Mouse (Mus musculus): Measurements from ENCODE around the gene Brd2. TPM values are rescaled to one million over a fixed set of nuclear protein-coding genes. Genes with fewer than 3 reads are reported as not detected.

Brd2 gene
- polyA plus RNA-seq, 1 experiment: 117 TPM

GRCm38 (mm10) chr17:34120180-34120723 lies 2.2 kb downstream of the Brd2 start:
- Histone ChIP-seq H3K27ac (ENCODE audit: insufficient read depth, low read depth, low read length) (peak overlapping the region; percentile 100), H3K4me1 (ENCODE audit: control insufficient read depth, insufficient read depth, low read length) (peaks cover 6% of the 10 kb centered on the region), H3K4me3 (ENCODE audit: insufficient read depth, low read depth, low read length) (peak overlapping the region; percentile 99), H3K27me3 (replicated peaks; ENCODE audit: control insufficient read depth, insufficient read depth, low read length) (no peaks in the 10 kb centered on the region), H3K36me3 (ENCODE audit: control insufficient read depth, insufficient read depth, low read length) (peaks cover 23% of the 10 kb centered on the region)
- under 1% methylated on average over 41 of the region's 42 CpGs for WGBS
- DNase-seq: peak; percentile 94
- TF ChIP-seq POLR2A (IDR thresholded peaks at IDR 0.05; ENCODE audit: low read depth, low read length): peak; percentile 38
- no peak for TF ChIP-seq CTCF (conservative IDR thresholded peaks at IDR 0.05; ENCODE audit: insufficient read depth, insufficient read length, low read depth, low read length)

GRCm38 (mm10) chr17:34119249-34120179 lies 2.9 kb downstream of the Brd2 start, which contains the start of gene H2-DMa:
Gene H2-DMa, plus strand, starts transcription at chr17:34119541.
- peak; percentile 99 for DNase-seq
- Histone ChIP-seq H3K36me3 (ENCODE audit: control insufficient read depth, insufficient read depth, low read length) (peaks cover 28% of the 10 kb centered on the region), H3K27ac (ENCODE audit: insufficient read depth, low read depth, low read length) (peak within 1 kb of the TSS; percentile 100), H3K4me3 (ENCODE audit: insufficient read depth, low read depth, low read length) (peak within 1 kb of the TSS; percentile 99), H3K27me3 (replicated peaks; ENCODE audit: control insufficient read depth, insufficient read depth, low read length) (no peaks in the 10 kb centered on the region), H3K4me1 (ENCODE audit: control insufficient read depth, insufficient read depth, low read length) (peaks cover 6% of the 10 kb centered on the region)
- TF ChIP-seq POLR2A (IDR thresholded peaks at IDR 0.05; ENCODE audit: low read depth, low read length) (peak; percentile 97), CTCF (conservative IDR thresholded peaks at IDR 0.05; ENCODE audit: insufficient read depth, insufficient read length, low read depth, low read length) (no peak)
- under 1% methylated on average over 96 of the region's 96 CpGs for WGBS

- Histone ChIP-seq H3K27me3 (replicated peaks; ENCODE audit: control insufficient read depth, insufficient read depth, low read length) (no peaks in the 10 kb centered on the region), H3K4me3 (ENCODE audit: insufficient read depth, low read depth, low read length) (peak overlapping the region; percentile 81), H3K27ac (ENCODE audit: insufficient read depth, low read depth, low read length) (peak overlapping the region; percentile 54; the same call in 1 of the 2 replicates), H3K36me3 (ENCODE audit: control insufficient read depth, insufficient read depth, low read length) (peaks cover 31% of the 10 kb centered on the region), H3K4me1 (ENCODE audit: control insufficient read depth, insufficient read depth, low read length) (peaks cover 6% of the 10 kb centered on the region)
- WGBS: under 1% methylated on average over 38 of the region's 38 CpGs
- TF ChIP-seq POLR2A (IDR thresholded peaks at IDR 0.05; ENCODE audit: low read depth, low read length): no peak
- no peak for TF ChIP-seq CTCF (conservative IDR thresholded peaks at IDR 0.05; ENCODE audit: insufficient read depth, insufficient read length, low read depth, low read length)
- DNase-seq: no peak
Observed at GRCm38 (mm10) chr17:34118873-34119248, 3.6 kb downstream of the Brd2 start.

- WGBS: under 1% methylated on average over 67 of the region's 67 CpGs
- Histone ChIP-seq H3K4me3 (ENCODE audit: insufficient read depth, low read depth, low read length) (peak overlapping the region; percentile 81), H3K27ac (ENCODE audit: insufficient read depth, low read depth, low read length) (peak overlapping the region; percentile 54), H3K36me3 (ENCODE audit: control insufficient read depth, insufficient read depth, low read length) (peaks cover 37% of the 10 kb centered on the region), H3K27me3 (replicated peaks; ENCODE audit: control insufficient read depth, insufficient read depth, low read length) (no peaks in the 10 kb centered on the region), H3K4me1 (ENCODE audit: control insufficient read depth, insufficient read depth, low read length) (peaks cover 6% of the 10 kb centered on the region)
- no peak for TF ChIP-seq POLR2A (IDR thresholded peaks at IDR 0.05; ENCODE audit: low read depth, low read length)
- no peak for TF ChIP-seq CTCF (conservative IDR thresholded peaks at IDR 0.05; ENCODE audit: insufficient read depth, insufficient read length, low read depth, low read length)
- peak; percentile 42 for DNase-seq
Observed at GRCm38 (mm10) chr17:34118113-34118872, 4.1 kb downstream of the Brd2 start.

GRCm38 (mm10) chr17:34117421-34118112 lies 4.9 kb downstream of the Brd2 start:
- no peak for DNase-seq
- H3K27ac ChIP-seq (ENCODE audit: insufficient read depth, low read depth, low read length): no peak overlapping the region
- TF ChIP-seq CTCF (conservative IDR thresholded peaks at IDR 0.05; ENCODE audit: insufficient read depth, insufficient read length, low read depth, low read length) (no peak), POLR2A (IDR thresholded peaks at IDR 0.05; ENCODE audit: low read depth, low read length) (no peak)
- no peaks in the 10 kb centered on the region for H3K27me3 ChIP-seq (replicated peaks; ENCODE audit: control insufficient read depth, insufficient read depth, low read length)
- peak overlapping the region; percentile 81 for H3K4me3 ChIP-seq (ENCODE audit: insufficient read depth, low read depth, low read length)
- H3K4me1 ChIP-seq (ENCODE audit: control insufficient read depth, insufficient read depth, low read length): peaks cover 6% of the 10 kb centered on the region
- 2% methylated on average over 5 of the region's 5 CpGs for WGBS
- H3K36me3 ChIP-seq (ENCODE audit: control insufficient read depth, insufficient read depth, low read length): peaks cover 43% of the 10 kb centered on the region

- H3K4me3 ChIP-seq (ENCODE audit: insufficient read depth, low read depth, low read length): peak overlapping the region; percentile 81
- TF ChIP-seq CTCF (conservative IDR thresholded peaks at IDR 0.05; ENCODE audit: insufficient read depth, insufficient read length, low read depth, low read length): no peak
- H3K27ac ChIP-seq (ENCODE audit: insufficient read depth, low read depth, low read length): no peak overlapping the region
- H3K27me3 ChIP-seq (replicated peaks; ENCODE audit: control insufficient read depth, insufficient read depth, low read length): no peaks in the 10 kb centered on the region
- H3K36me3 ChIP-seq (ENCODE audit: control insufficient read depth, insufficient read depth, low read length): peaks cover 50% of the 10 kb centered on the region
- peaks cover 6% of the 10 kb centered on the region for H3K4me1 ChIP-seq (ENCODE audit: control insufficient read depth, insufficient read depth, low read length)
- DNase-seq: no peak
- WGBS: 1% methylated on average over 7 of the region's 7 CpGs
Observed at GRCm38 (mm10) chr17:34116736-34117370, 5.6 kb downstream of the Brd2 start.

Data from kidney, adult 2 months (tissue).